Mouse (Mus musculus): ENCODE measurements around the gene Abca9. TPM values are rescaled to one million over a fixed set of nuclear protein-coding genes. Genes with fewer than 3 reads are reported as not detected.

The Abca9 gene
- 1.3 and 2.2 TPM in 2 replicates for polyA plus RNA-seq (2012; rRNA removed)

DNA sequence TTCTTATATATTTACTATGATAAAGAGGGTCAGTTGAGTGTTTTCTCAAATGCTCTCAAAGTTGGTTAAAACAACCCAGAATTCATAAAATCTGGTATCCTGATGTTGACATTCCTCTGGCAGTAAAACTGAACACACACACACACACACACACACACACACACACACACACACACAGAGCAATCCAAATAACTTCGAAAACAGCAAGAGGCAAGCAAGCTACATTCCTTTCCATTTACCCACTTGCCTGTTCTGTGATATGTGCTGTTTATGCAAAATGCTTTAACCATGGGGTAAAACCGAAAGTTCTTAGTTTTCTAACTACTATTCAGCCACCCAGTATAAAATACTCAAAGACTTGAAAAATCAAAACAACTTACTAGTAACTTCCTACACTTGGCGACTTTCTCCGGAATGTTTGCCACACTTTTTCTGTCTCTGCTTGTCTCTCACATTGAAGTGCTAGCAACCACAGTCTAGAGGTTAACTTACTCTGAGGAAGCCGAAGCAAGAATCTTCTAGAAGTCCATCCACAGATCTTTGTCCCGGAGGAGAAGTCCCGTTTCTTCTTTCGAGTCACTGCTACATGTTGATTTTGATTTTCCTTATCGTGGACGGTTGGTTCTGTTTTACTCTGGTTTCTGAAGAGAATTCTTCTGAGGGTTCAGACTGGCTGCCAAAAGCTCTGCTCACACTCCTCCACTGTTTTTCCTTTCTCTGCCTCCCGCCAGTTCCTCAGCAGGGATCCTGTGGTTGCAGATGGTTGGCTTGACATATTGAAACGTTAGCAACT lies at the start of gene Abca9:
Abca9 (minus strand) TSS at position 738 of the 793 bp plus-strand sequence.
- H3K4me1 ChIP-seq (ENCODE audit: control insufficient read depth, insufficient read depth, low read length): no peaks in the 10 kb centered on the region; the same call in 1 of the 2 replicates
- peak within 1 kb of the TSS; percentile 57 for H3K4me3 ChIP-seq (replicated peaks; ENCODE audit: extremely low read depth, low read depth, low read length)
- TF ChIP-seq POLR2A (IDR thresholded peaks at IDR 0.05; ENCODE audit: borderline replicate concordance, extremely low read depth, low read depth, low read length) (0 out of 2 replicates have a peak, but pooled peaks have one; percentile 12), CTCF (IDR thresholded peaks at IDR 0.05; ENCODE audit: insufficient read depth, low read length) (no peak)
- 23% methylated on average over 12 of the region's 12 CpGs for WGBS
- peak; percentile 9 for DNase-seq

- no peak for TF ChIP-seq POLR2A (IDR thresholded peaks at IDR 0.05; ENCODE audit: borderline replicate concordance, extremely low read depth, low read depth, low read length)
- no peak for TF ChIP-seq CTCF (IDR thresholded peaks at IDR 0.05; ENCODE audit: insufficient read depth, low read length)
- no peaks in the 10 kb centered on the region for H3K4me1 ChIP-seq (ENCODE audit: control insufficient read depth, insufficient read depth, low read length)
Measured at GRCm38 (mm10) chr11:110217118-110217517, 49.1 kb upstream of the Abca9 start.

DNA sequence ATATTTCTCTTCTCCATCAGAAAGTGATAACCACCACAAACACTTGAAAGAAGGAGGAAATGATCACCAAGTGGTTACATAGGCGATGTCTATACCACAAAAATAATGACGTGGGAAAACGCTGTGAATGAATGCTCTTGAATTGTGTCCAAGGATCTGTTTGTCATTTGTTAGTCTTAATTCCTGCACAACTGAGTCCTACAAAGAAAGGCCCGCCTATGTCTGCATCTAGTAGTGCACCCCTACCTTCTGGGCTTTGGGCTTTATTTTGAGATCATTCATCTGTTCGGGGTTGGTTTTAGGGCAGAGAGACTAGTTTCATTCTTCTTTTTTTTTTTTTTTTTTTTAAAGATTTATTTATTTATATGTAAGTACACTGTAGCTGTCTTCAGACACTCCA lies 35.9 kb upstream of the Abca9 start:
- Histone ChIP-seq H3K4me1 (ENCODE audit: control insufficient read depth, insufficient read depth, low read length) (no peaks in the 10 kb centered on the region), H3K4me3 (replicated peaks; ENCODE audit: extremely low read depth, low read depth, low read length) (no peak overlapping the region)
- 65% methylated on average over 5 of the region's 5 CpGs for WGBS
- TF ChIP-seq CTCF (IDR thresholded peaks at IDR 0.05; ENCODE audit: insufficient read depth, low read length): no peak
- TF ChIP-seq POLR2A (IDR thresholded peaks at IDR 0.05; ENCODE audit: borderline replicate concordance, extremely low read depth, low read depth, low read length): no peak
- DNase-seq: no peak

More at GRCm38 (mm10) chr11:110217118-110217517, 49.1 kb upstream of the Abca9 start:
- no peak overlapping the region for H3K4me3 ChIP-seq (replicated peaks; ENCODE audit: extremely low read depth, low read depth, low read length)
- DNase-seq: no peak

DNA sequence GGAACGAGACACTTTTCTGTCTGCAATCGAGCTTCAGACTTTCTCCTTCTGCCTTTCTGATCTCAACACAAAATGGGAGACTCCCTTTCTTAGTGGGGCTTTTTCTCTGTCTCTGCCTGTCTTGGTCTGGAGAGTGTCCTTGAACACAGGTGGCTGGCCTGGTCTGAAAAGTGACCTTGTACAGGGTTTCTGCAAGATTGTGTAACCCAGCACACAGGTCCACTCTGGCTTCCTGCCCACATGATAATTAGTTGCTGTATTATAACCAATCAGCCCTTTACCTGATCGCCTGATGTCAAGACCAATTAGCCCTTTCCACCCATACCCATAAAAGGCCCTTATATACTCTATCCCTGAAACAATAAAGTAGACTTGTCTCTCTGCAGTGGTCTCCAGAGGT lies 30.9 kb upstream of the Abca9 start:
- Histone ChIP-seq H3K4me1 (ENCODE audit: control insufficient read depth, insufficient read depth, low read length) (no peaks in the 10 kb centered on the region), H3K4me3 (replicated peaks; ENCODE audit: extremely low read depth, low read depth, low read length) (no peak overlapping the region)
- no peak for TF ChIP-seq CTCF (IDR thresholded peaks at IDR 0.05; ENCODE audit: insufficient read depth, low read length)
- 81% methylated on average over 3 of the region's 3 CpGs for WGBS
- DNase-seq: no peak

GRCm38 (mm10) chr11:110196561-110197306 lies 28.7 kb upstream of the Abca9 start:
- Histone ChIP-seq H3K4me3 (replicated peaks; ENCODE audit: extremely low read depth, low read depth, low read length) (no peak overlapping the region), H3K4me1 (ENCODE audit: control insufficient read depth, insufficient read depth, low read length) (no peaks in the 10 kb centered on the region)
- no peak for DNase-seq
- 67% methylated on average over 8 of the region's 8 CpGs for WGBS
- no peak for TF ChIP-seq POLR2A (IDR thresholded peaks at IDR 0.05; ENCODE audit: borderline replicate concordance, extremely low read depth, low read depth, low read length)
- no peak for TF ChIP-seq CTCF (IDR thresholded peaks at IDR 0.05; ENCODE audit: insufficient read depth, low read length)

DNA sequence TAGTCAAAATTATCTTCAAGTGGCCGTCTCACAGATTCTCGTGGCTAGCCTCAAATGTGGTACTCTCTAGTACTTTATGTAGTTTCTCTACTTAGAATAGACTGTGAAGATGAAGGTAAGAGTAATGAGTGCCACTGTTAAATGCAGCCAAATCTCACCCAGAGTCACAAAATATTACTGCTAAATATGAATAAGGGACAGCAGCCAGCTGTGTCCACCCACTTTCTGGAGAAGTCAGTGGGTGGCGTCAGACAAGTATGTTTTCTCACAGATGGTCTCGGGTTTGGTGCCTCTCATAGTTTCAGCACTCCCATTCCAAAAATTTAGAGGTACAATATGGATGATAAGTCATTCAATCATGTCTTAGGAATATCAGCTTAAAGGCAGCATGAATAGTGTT lies 27.3 kb upstream of the Abca9 start:
- 79% methylated on average over 4 of the region's 4 CpGs for WGBS
- no peak overlapping the region for H3K4me3 ChIP-seq (replicated peaks; ENCODE audit: extremely low read depth, low read depth, low read length)
- no peak for DNase-seq
- no peaks in the 10 kb centered on the region for H3K4me1 ChIP-seq (ENCODE audit: control insufficient read depth, insufficient read depth, low read length)
- no peak for TF ChIP-seq CTCF (IDR thresholded peaks at IDR 0.05; ENCODE audit: insufficient read depth, low read length)
- TF ChIP-seq POLR2A (IDR thresholded peaks at IDR 0.05; ENCODE audit: borderline replicate concordance, extremely low read depth, low read depth, low read length): no peak

DNA sequence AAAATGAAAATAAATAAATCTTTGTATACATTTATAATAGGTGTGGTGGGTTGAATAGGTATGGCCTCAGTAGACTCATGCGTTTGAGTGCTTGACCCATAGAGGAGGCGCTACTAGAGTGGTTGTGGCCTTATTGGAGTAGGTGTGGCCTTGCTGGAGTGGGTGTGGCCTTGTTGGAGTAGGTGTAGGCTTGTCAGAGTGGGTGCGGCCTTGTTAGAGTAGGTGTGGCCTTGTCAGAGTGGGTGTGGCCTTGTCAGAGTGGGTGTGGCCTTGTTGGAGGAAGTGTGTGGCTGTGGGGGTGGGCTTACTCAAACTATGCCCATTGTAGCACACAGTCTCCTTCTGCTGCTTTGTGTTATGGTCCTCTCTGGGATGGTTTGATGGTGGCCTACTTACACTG lies 3.2 kb upstream of the Abca9 start:
- WGBS: 89% methylated on average over 3 of the region's 3 CpGs
- Histone ChIP-seq H3K4me3 (replicated peaks; ENCODE audit: extremely low read depth, low read depth, low read length) (no peak overlapping the region), H3K4me1 (ENCODE audit: control insufficient read depth, insufficient read depth, low read length) (no peaks in the 10 kb centered on the region; the same call in 1 of the 2 replicates)
- DNase-seq: no peak
- TF ChIP-seq POLR2A (IDR thresholded peaks at IDR 0.05; ENCODE audit: borderline replicate concordance, extremely low read depth, low read depth, low read length) (no peak), CTCF (IDR thresholded peaks at IDR 0.05; ENCODE audit: insufficient read depth, low read length) (no peak)

GRCm38 (mm10) chr11:110165822-110166221 lies 2.2 kb downstream of the Abca9 start:
- no peak for TF ChIP-seq POLR2A (IDR thresholded peaks at IDR 0.05; ENCODE audit: borderline replicate concordance, extremely low read depth, low read depth, low read length)
- TF ChIP-seq CTCF (IDR thresholded peaks at IDR 0.05; ENCODE audit: insufficient read depth, low read length): no peak
- no peak for DNase-seq
- 20% methylated on average over 3 of the region's 3 CpGs for WGBS
- Histone ChIP-seq H3K4me3 (replicated peaks; ENCODE audit: extremely low read depth, low read depth, low read length) (no peak overlapping the region), H3K4me1 (ENCODE audit: control insufficient read depth, insufficient read depth, low read length) (no peaks in the 10 kb centered on the region; the same call in 1 of the 2 replicates)

GRCm38 (mm10) chr11:110165409-110165808 lies 2.6 kb downstream of the Abca9 start:
- DNase-seq: no peak
- no peaks in the 10 kb centered on the region; the same call in 1 of the 2 replicates for H3K4me1 ChIP-seq (ENCODE audit: control insufficient read depth, insufficient read depth, low read length)
- no peak overlapping the region for H3K4me3 ChIP-seq (replicated peaks; ENCODE audit: extremely low read depth, low read depth, low read length)
- TF ChIP-seq POLR2A (IDR thresholded peaks at IDR 0.05; ENCODE audit: borderline replicate concordance, extremely low read depth, low read depth, low read length) (no peak), CTCF (IDR thresholded peaks at IDR 0.05; ENCODE audit: insufficient read depth, low read length) (no peak)
